Mouse (Mus musculus) stomach, postnatal 0 days (tissue): ENCODE results near the gene Rps28. TPM values are rescaled to one million over a fixed set of nuclear protein-coding genes. Genes with fewer than 3 reads are reported as not detected.

Source experiments
- ATAC-seq: fragments of 200-750 bp; cut with Nextera tagmentation; 2 replicates; pipeline ENCODE4 v1.8.0; 2017; ENCODE audit not compliant: low FRiP score, low TSS enrichment
- DNase-seq: peaks from one replicate; pipeline ENCODE4 v3.0.0-alpha.2; 2016; ENCODE audit warnings: low spot score
- H3K27ac ChIP-seq: fragments of 300-500 bp; sonication (generic); replicated peaks from 2 replicates; pipeline ENCODE4 v1.5.1; 2014; ENCODE audit warnings: mild to moderate bottlenecking, control low read depth
- H3K27me3 ChIP-seq: fragments of 300-500 bp; sonication (generic); 2 replicates; pipeline ENCODE4 v1.6.1; 2014; ENCODE audit warnings: low read length; ENCODE audit not compliant: control insufficient read depth, insufficient read depth
- H3K36me3 ChIP-seq: fragments of 300-500 bp; sonication (generic); 2 replicates; pipeline ENCODE4 v1.6.1; 2014; ENCODE audit warnings: low read length, mixed read lengths; ENCODE audit not compliant: control insufficient read depth, insufficient read depth
- H3K4me1 ChIP-seq: fragments of 300-500 bp; sonication (generic); replicated peaks from 2 replicates; pipeline ENCODE4 v1.6.1; 2014; ENCODE audit warnings: antibody characterized with exemption; ENCODE audit not compliant: control insufficient read depth, insufficient read depth
- H3K4me2 ChIP-seq: fragments of 300-500 bp; sonication (generic); replicated peaks from 2 replicates; pipeline ENCODE4 v1.6.1; 2014; ENCODE audit warnings: low read depth, mild to moderate bottlenecking, control low read depth, moderate library complexity
- H3K4me3 ChIP-seq: fragments of 300-500 bp; sonication (generic); 2 replicates; pipeline ENCODE4 v1.5.1; 2014; ENCODE audit warnings: low read depth, low read length, control low read depth
- H3K9ac ChIP-seq: fragments of 300-500 bp; sonication (generic); 2 replicates; pipeline ENCODE4 v1.6.1; 2014; ENCODE audit warnings: mild to moderate bottlenecking, low read length, control low read depth, mixed read lengths
- H3K9me3 ChIP-seq: fragments of 300-500 bp; sonication (generic); 2 replicates; pipeline ENCODE4 v1.6.1; 2016; ENCODE audit warnings: low read length; ENCODE audit not compliant: control insufficient read depth
- CTCF ChIP-seq: IDR thresholded peaks from 2 replicates; pipeline ENCODE4 v1.5.1; 2016; ENCODE audit warnings: antibody characterized with exemption, low read depth, mild to moderate bottlenecking, moderate library complexity
- EP300 ChIP-seq: optimal IDR thresholded peaks from 2 replicates; pipeline ENCODE3; 2016; ENCODE audit warnings: antibody characterized with exemption
- WGBS: fragments of 180-500 bp; shearing (Covaris S2); extraction: QIAGEN DNeasy Blood & Tissue Kit; methylation state at CpG from one replicate; pipeline ENCODE4 v1.1.7; 2014; 5-methylcytosine and 5-hydroxymethylcytosine counted together
- polyA plus RNA-seq: library from polyadenylated mRNA; unstranded; fragments of >200 nt; fragmentation: Nextera tagmentation; extraction: Ambion mirVana; gene quantifications from 2 replicates; pipeline ENCODE4 v1.2.1, GENCODE M21; 2015

Gene Rps28
- polyA plus RNA-seq, 1 experiment from 2014 or later: 1,055 TPM

GRCm38 (mm10) chr17:33848139-33848538, 23.8 kb upstream of the Rps28 start:
- ATAC-seq: no peak

GRCm38 (mm10) chr17:33844196-33844595, 19.8 kb upstream of the Rps28 start:
- peaks cover 3% of the 10 kb centered on the region; the same call in 1 of the 2 replicates for H3K36me3 ChIP-seq
- WGBS: 67% methylated on average over 1 of the region's 1 CpGs
- H3K4me1 ChIP-seq: no peaks in the 10 kb centered on the region
- no peaks in the 10 kb centered on the region for H3K9me3 ChIP-seq
- H3K4me3 ChIP-seq: no peak overlapping the region
- H3K27ac ChIP-seq: no peak overlapping the region
- H3K27me3 ChIP-seq: no peaks in the 10 kb centered on the region
- no peak for TF ChIP-seq CTCF
- TF ChIP-seq EP300: no peak
- no peak overlapping the region for H3K9ac ChIP-seq
- DNase-seq (no peak), ATAC-seq (no peak)
- H3K4me2 ChIP-seq: no peak overlapping the region

More at GRCm38 (mm10) chr17:33848139-33848538, 23.8 kb upstream of the Rps28 start:
- WGBS: 87% methylated on average over 8 of the region's 8 CpGs
- Histone ChIP-seq H3K36me3 (peaks cover 3% of the 10 kb centered on the region; the same call in 1 of the 2 replicates), H3K9ac (no peak overlapping the region), H3K9me3 (no peaks in the 10 kb centered on the region), H3K4me3 (no peak overlapping the region), H3K4me2 (no peak overlapping the region), H3K27me3 (no peaks in the 10 kb centered on the region), H3K27ac (no peak overlapping the region), H3K4me1 (no peaks in the 10 kb centered on the region)
- no peak for DNase-seq
- TF ChIP-seq EP300 (no peak), CTCF (no peak)

GRCm38 (mm10) chr17:33842966-33843795, 18.8 kb upstream of the Rps28 start, which contains the start of gene Cd320:
Cd320 (plus strand) TSS chr17:33843091.
- ATAC-seq: peak; percentile 92
- no peaks in the 10 kb centered on the region for H3K27me3 ChIP-seq
- peak within 1 kb of the TSS; percentile 67 for H3K9ac ChIP-seq
- TF ChIP-seq EP300 (no peak), CTCF (peak; percentile 45; the same call in 1 of the 2 replicates)
- H3K36me3 ChIP-seq: peaks cover 2% of the 10 kb centered on the region; the same call in 1 of the 2 replicates
- 0% methylated on average over 44 of the region's 45 CpGs for WGBS
- peak; percentile 92 for DNase-seq
- H3K4me3 ChIP-seq: peak within 1 kb of the TSS; percentile 82
- no peaks in the 10 kb centered on the region for H3K9me3 ChIP-seq
- peak within 1 kb of the TSS; percentile 96 for H3K4me2 ChIP-seq
- no peak within 1 kb of the TSS for H3K27ac ChIP-seq
- H3K4me1 ChIP-seq: no peaks in the 10 kb centered on the region

GRCm38 (mm10) chr17:33829561-33829960, 5.2 kb upstream of the Rps28 start:
- H3K36me3 ChIP-seq: peaks cover 8% of the 10 kb centered on the region
- no peak overlapping the region for H3K9ac ChIP-seq
- H3K4me2 ChIP-seq: no peak overlapping the region
- no peaks in the 10 kb centered on the region for H3K27me3 ChIP-seq
- 80% methylated on average over 10 of the region's 10 CpGs for WGBS
- TF ChIP-seq CTCF (no peak), EP300 (no peak)
- no peaks in the 10 kb centered on the region for H3K4me1 ChIP-seq
- DNase-seq (no peak), ATAC-seq (no peak)
- no peak overlapping the region for H3K4me3 ChIP-seq
- peak overlapping the region; percentile 31 for H3K27ac ChIP-seq
- no peaks in the 10 kb centered on the region for H3K9me3 ChIP-seq

GRCm38 (mm10) chr17:33828892-33829291, 4.5 kb upstream of the Rps28 start:
- H3K9ac ChIP-seq: no peak overlapping the region
- DNase-seq (peak; percentile 87), ATAC-seq (peak; percentile 74)
- no peak overlapping the region for H3K4me2 ChIP-seq
- H3K4me1 ChIP-seq: no peaks in the 10 kb centered on the region
- peak overlapping the region; percentile 31; the same call in 1 of the 2 replicates for H3K27ac ChIP-seq
- WGBS: 34% methylated on average over 2 of the region's 2 CpGs
- TF ChIP-seq EP300 (peak; percentile 76), CTCF (no peak)
- H3K36me3 ChIP-seq: peaks cover 8% of the 10 kb centered on the region
- no peak overlapping the region for H3K4me3 ChIP-seq
- no peaks in the 10 kb centered on the region for H3K9me3 ChIP-seq
- H3K27me3 ChIP-seq: no peaks in the 10 kb centered on the region

- TF ChIP-seq CTCF (peak; percentile 95), EP300 (no peak)
- Histone ChIP-seq H3K27me3 (no peaks in the 10 kb centered on the region), H3K9ac (no peak overlapping the region), H3K27ac (no peak overlapping the region), H3K36me3 (peaks cover 14% of the 10 kb centered on the region), H3K9me3 (no peaks in the 10 kb centered on the region), H3K4me2 (no peak overlapping the region), H3K4me1 (peaks cover 5% of the 10 kb centered on the region; the same call in 1 of the 2 replicates), H3K4me3 (no peak overlapping the region)
- under 1% methylated on average over 3 of the region's 3 CpGs for WGBS
- no peak for ATAC-seq
- peak; percentile 77 for DNase-seq
Measured at GRCm38 (mm10) chr17:33826850-33827249, 2.5 kb upstream of the Rps28 start.
